In genomic region chr7:53482150-53482837, GRCm38 (mm10) we compare ENCODE assay signal across 15 mouse cellular contexts.
"Had no signal": no experiment of that assay in that cellular context is flagged by ENCODE, and none has a peak within 500 bp of the region (broad histone marks: within the 10 kb centered on the region; RNA-seq: fewer than 3 reads in every experiment).

No protein-coding gene starts in this region.

- H3K36me3 ChIP-seq: limb, embryonic 10.5 days; liver, embryonic 15.5 days; midbrain, embryonic 10.5 days; neural tube, embryonic 15.5 days had no signal

- H3K9me3 ChIP-seq: limb, embryonic 10.5 days; liver, embryonic 15.5 days; midbrain, embryonic 10.5 days; neural tube, embryonic 15.5 days had no signal

- H3K4me1 ChIP-seq: limb, embryonic 10.5 days; liver, embryonic 15.5 days; midbrain, embryonic 10.5 days; neural tube, embryonic 15.5 days had no signal

- ATAC-seq: lung, postnatal 0 days had no signal

- H3K9ac ChIP-seq: liver, embryonic 15.5 days; neural tube, embryonic 15.5 days had no signal

- H3K4me2 ChIP-seq: liver, embryonic 11.5 days; liver, embryonic 15.5 days; neural tube, embryonic 15.5 days had no signal

- DNase-seq: kidney, postnatal 10 days; kidney, postnatal 4 days; lung, adult 2 months; lung, postnatal 36 days; right cerebral cortex, adult 18-20 months; thymus, postnatal 4 days had no signal

- H3K4me3 ChIP-seq: layer of hippocampus, adult 2 months; limb, embryonic 10.5 days; liver, embryonic 15.5 days; midbrain, embryonic 10.5 days; myocyte; neural tube, embryonic 15.5 days had no signal

- H3K27me3 ChIP-seq: liver, embryonic 15.5 days; neural tube, embryonic 15.5 days had no signal

- H3K27ac ChIP-seq: layer of hippocampus, adult 2 months; limb, embryonic 10.5 days; liver, embryonic 15.5 days; midbrain, embryonic 10.5 days; neural tube, embryonic 15.5 days; stomach, postnatal 0 days had no signal
